Mouse (Mus musculus) layer of hippocampus, adult 9-11 months (tissue): ENCODE data around the gene Vps9d1.
A peak's percentile ranks its signal among the peaks of the same experiment; 100 is the strongest.
"Not testable (repeated sequence)": the region's sequence is repeated elsewhere in the genome, so short reads cannot be mapped to it uniquely, and the experiment has no call there.

Source experiments
- DNase-seq: peaks from one replicate; pipeline ENCODE4 v3.0.0; 2022

Vps9d1 gene

GRCm38 (mm10) chr8:123212321-123213117, 41.6 kb downstream of the Vps9d1 start, which contains the start of the genes Chmp1a and Spata33:
Gene Chmp1a, minus strand, starts transcription at chr8:123212763.
Gene Spata33, plus strand, starts transcription at chr8:123212832.
- peak; percentile 91 for DNase-seq

GRCm38 (mm10) chr8:123211876-123212275, 42.3 kb downstream of the Vps9d1 start:
- DNase-seq, result no peak

- DNase-seq, result no peak
These were observed 50.6 kb downstream of the Vps9d1 start for GRCm38 (mm10) chr8:123203571-123203970.

- no peak for DNase-seq
These were observed 51.9 kb downstream of the Vps9d1 start for GRCm38 (mm10) chr8:123202288-123202687.

- DNase-seq, result no peak
These were observed 54.3 kb downstream of the Vps9d1 start for GRCm38 (mm10) chr8:123199864-123200263.

- DNase-seq, result not testable (repeated sequence)
These were observed 57.1 kb downstream of the Vps9d1 start for GRCm38 (mm10) chr8:123197016-123197415.

GRCm38 (mm10) chr8:123193771-123194170, 60.4 kb downstream of the Vps9d1 start:
- no peak for DNase-seq
